Mouse (Mus musculus): ENCODE data around the gene Amd1. TPM values are rescaled to one million over a fixed set of nuclear protein-coding genes. Genes with fewer than 3 reads are reported as not detected.

The Amd1 gene
- polyA plus RNA-seq, 1 experiment from 2014 or later: 43.0 TPM

DNA sequence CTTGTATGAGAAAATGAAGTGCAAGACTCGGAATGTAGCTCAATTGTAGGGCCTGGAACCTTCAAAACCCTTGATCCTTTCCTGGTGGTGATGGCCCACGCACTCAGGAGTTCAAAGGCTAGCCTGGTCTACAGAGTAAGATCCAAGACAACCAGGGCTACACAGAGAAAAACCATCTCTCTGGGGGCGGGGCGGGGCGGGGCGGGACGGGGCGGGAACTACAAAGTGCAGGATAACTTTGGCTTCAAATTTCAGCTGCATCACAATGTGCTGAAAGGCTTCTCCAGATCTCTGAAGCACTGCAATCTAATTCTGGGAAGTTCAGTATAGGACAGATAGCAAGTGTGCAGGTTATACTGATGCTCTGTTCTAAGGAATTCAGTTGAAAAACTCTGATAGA lies 42.4 kb downstream of the Amd1 start:
- Histone ChIP-seq H3K27me3 (ENCODE audit: control insufficient read depth, insufficient read depth, low read length) (no peaks in the 10 kb centered on the region), H3K4me2 (ENCODE audit: low read length) (peak overlapping the region; percentile 91; the same call in 1 of the 2 replicates), H3K27ac (replicated peaks in 1 of 2; ENCODE audit: control insufficient read depth in 1 of 2, insufficient read depth in 1 of 2, low read depth in 2 of 2, low read length in 2 of 2) (no peak overlapping the region), H3K9me3 (ENCODE audit: control insufficient read depth, low read length) (no peaks in the 10 kb centered on the region), H3K9ac (ENCODE audit: low read length) (no peak overlapping the region), H3K4me1 (ENCODE audit: control insufficient read depth in 2 of 2, insufficient read depth in 2 of 2, low read length in 2 of 2) (peaks cover 4 to 20% of the 10 kb centered on the region in 2 experiments), H3K36me3 (ENCODE audit: control insufficient read depth, insufficient read depth, low read length) (peaks cover 4% of the 10 kb centered on the region; the same call in 1 of the 2 replicates), H3K4me3 (ENCODE audit: control insufficient read depth in 1 of 2, insufficient read depth in 1 of 2, low read depth in 1 of 2, low read length in 2 of 2) (no peak overlapping the region)
- no peak for ATAC-seq (ENCODE audit: insufficient number of reproducible peaks, insufficient read depth, low FRiP score, low read depth)
- 13% methylated on average over 8 of the region's 8 CpGs for WGBS

DNA sequence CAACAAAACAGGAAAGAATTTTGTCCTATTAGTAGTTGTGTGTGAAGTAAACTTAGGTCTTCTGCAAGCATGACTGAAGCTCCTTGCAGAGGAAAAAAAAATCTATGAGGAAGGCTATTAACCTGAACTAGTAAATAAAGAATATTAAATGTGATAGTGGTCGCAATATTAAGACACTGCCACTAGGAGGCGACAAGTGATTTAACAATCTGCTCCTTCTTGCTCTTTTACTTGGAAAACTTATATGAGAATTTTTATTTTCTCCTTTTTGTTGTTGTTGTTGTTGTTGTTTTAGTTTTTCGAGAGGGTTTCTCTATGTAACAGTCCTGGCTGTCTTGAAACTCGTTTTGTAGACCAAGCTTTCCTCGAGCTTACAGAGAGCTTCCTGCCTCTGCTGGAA lies 43.0 kb downstream of the Amd1 start:
- no peaks in the 10 kb centered on the region for H3K27me3 ChIP-seq (ENCODE audit: control insufficient read depth, insufficient read depth, low read length)
- peak overlapping the region; percentile 89 to 96 for H3K27ac ChIP-seq (replicated peaks in 1 of 2; ENCODE audit: control insufficient read depth in 1 of 2, insufficient read depth in 1 of 2, low read depth in 2 of 2, low read length in 2 of 2)
- H3K4me2 ChIP-seq (ENCODE audit: low read length): peak overlapping the region; percentile 91
- H3K36me3 ChIP-seq (ENCODE audit: control insufficient read depth, insufficient read depth, low read length): peaks cover 9% of the 10 kb centered on the region
- no peaks in the 10 kb centered on the region for H3K9me3 ChIP-seq (ENCODE audit: control insufficient read depth, low read length)
- ATAC-seq (ENCODE audit: insufficient number of reproducible peaks, insufficient read depth, low FRiP score, low read depth): no peak
- 3% methylated on average over 5 of the region's 5 CpGs for WGBS
- H3K4me1 ChIP-seq (ENCODE audit: control insufficient read depth in 2 of 2, insufficient read depth in 2 of 2, low read length in 2 of 2): peaks cover 4 to 20% of the 10 kb centered on the region in 2 experiments
- H3K4me3 ChIP-seq (ENCODE audit: control insufficient read depth in 1 of 2, insufficient read depth in 1 of 2, low read depth in 1 of 2, low read length in 2 of 2): peak overlapping the region in 1 of 2 experiments; percentile 83; a peak in 2 of 4 replicates
- H3K9ac ChIP-seq (ENCODE audit: low read length): peak overlapping the region; percentile 84

- Histone ChIP-seq H3K9ac (ENCODE audit: low read length) (peak overlapping the region; percentile 84), H3K4me3 (ENCODE audit: control insufficient read depth in 1 of 2, insufficient read depth in 1 of 2, low read depth in 1 of 2, low read length in 2 of 2) (peak overlapping the region; percentile 22 to 83; a peak in 3 of 4 replicates)
- WGBS: under 1% methylated on average over 12 of the region's 12 CpGs
Observed at GRCm38 (mm10) chr10:40258401-40258966, 43.5 kb downstream of the Amd1 start.

GRCm38 (mm10) chr10:40257414-40258255 lies 44.4 kb downstream of the Amd1 start, which contains the start of gene Gtf3c6:
TSS of gene Gtf3c6 (minus strand) at chr10:40258108.
- H3K4me1 ChIP-seq (ENCODE audit: control insufficient read depth in 2 of 2, insufficient read depth in 2 of 2, low read length in 2 of 2): peaks cover 4 to 20% of the 10 kb centered on the region in 2 experiments
- H3K9ac ChIP-seq (ENCODE audit: low read length): peak within 1 kb of the TSS; percentile 84
- WGBS: under 1% methylated on average over 43 of the region's 43 CpGs
- no peaks in the 10 kb centered on the region for H3K27me3 ChIP-seq (ENCODE audit: control insufficient read depth, insufficient read depth, low read length)
- peak; percentile 71 for ATAC-seq (ENCODE audit: insufficient number of reproducible peaks, insufficient read depth, low FRiP score, low read depth)
- peak within 1 kb of the TSS; percentile 91 for H3K4me2 ChIP-seq (ENCODE audit: low read length)
- H3K36me3 ChIP-seq (ENCODE audit: control insufficient read depth, insufficient read depth, low read length): peaks cover 22% of the 10 kb centered on the region
- H3K9me3 ChIP-seq (ENCODE audit: control insufficient read depth, low read length): no peaks in the 10 kb centered on the region
- H3K27ac ChIP-seq (replicated peaks in 1 of 2; ENCODE audit: control insufficient read depth in 1 of 2, insufficient read depth in 1 of 2, low read depth in 2 of 2, low read length in 2 of 2): peak within 1 kb of the TSS; percentile 96 to 97
- peak within 1 kb of the TSS; percentile 83 to 91 for H3K4me3 ChIP-seq (ENCODE audit: control insufficient read depth in 1 of 2, insufficient read depth in 1 of 2, low read depth in 1 of 2, low read length in 2 of 2)

More at GRCm38 (mm10) chr10:40258401-40258966, 43.5 kb downstream of the Amd1 start:
- Histone ChIP-seq H3K27me3 (ENCODE audit: control insufficient read depth, insufficient read depth, low read length) (no peaks in the 10 kb centered on the region), H3K9me3 (ENCODE audit: control insufficient read depth, low read length) (no peaks in the 10 kb centered on the region), H3K4me2 (ENCODE audit: low read length) (peak overlapping the region; percentile 91), H3K27ac (replicated peaks in 1 of 2; ENCODE audit: control insufficient read depth in 1 of 2, insufficient read depth in 1 of 2, low read depth in 2 of 2, low read length in 2 of 2) (peak overlapping the region; percentile 89 to 96), H3K4me1 (ENCODE audit: control insufficient read depth in 2 of 2, insufficient read depth in 2 of 2, low read length in 2 of 2) (peaks cover 4 to 20% of the 10 kb centered on the region in 2 experiments), H3K36me3 (ENCODE audit: control insufficient read depth, insufficient read depth, low read length) (peaks cover 14% of the 10 kb centered on the region)
- peak; percentile 69 for ATAC-seq (ENCODE audit: insufficient number of reproducible peaks, insufficient read depth, low FRiP score, low read depth)

GRCm38 (mm10) chr10:40256716-40257115 lies 45.3 kb downstream of the Amd1 start:
- Histone ChIP-seq H3K4me1 (ENCODE audit: control insufficient read depth in 2 of 2, insufficient read depth in 2 of 2, low read length in 2 of 2) (peaks cover 4 to 20% of the 10 kb centered on the region in 2 experiments), H3K36me3 (ENCODE audit: control insufficient read depth, insufficient read depth, low read length) (peaks cover 31% of the 10 kb centered on the region), H3K9ac (ENCODE audit: low read length) (peak overlapping the region; percentile 84), H3K27me3 (ENCODE audit: control insufficient read depth, insufficient read depth, low read length) (no peaks in the 10 kb centered on the region), H3K4me3 (ENCODE audit: control insufficient read depth in 1 of 2, insufficient read depth in 1 of 2, low read depth in 1 of 2, low read length in 2 of 2) (peak overlapping the region; percentile 83 to 91), H3K4me2 (ENCODE audit: low read length) (peak overlapping the region; percentile 91), H3K9me3 (ENCODE audit: control insufficient read depth, low read length) (no peaks in the 10 kb centered on the region), H3K27ac (replicated peaks in 1 of 2; ENCODE audit: control insufficient read depth in 1 of 2, insufficient read depth in 1 of 2, low read depth in 2 of 2, low read length in 2 of 2) (peak overlapping the region; percentile 88 to 96)
- peak; percentile 71 for ATAC-seq (ENCODE audit: insufficient number of reproducible peaks, insufficient read depth, low FRiP score, low read depth)
- 2% methylated on average over 5 of the region's 5 CpGs for WGBS

DNA sequence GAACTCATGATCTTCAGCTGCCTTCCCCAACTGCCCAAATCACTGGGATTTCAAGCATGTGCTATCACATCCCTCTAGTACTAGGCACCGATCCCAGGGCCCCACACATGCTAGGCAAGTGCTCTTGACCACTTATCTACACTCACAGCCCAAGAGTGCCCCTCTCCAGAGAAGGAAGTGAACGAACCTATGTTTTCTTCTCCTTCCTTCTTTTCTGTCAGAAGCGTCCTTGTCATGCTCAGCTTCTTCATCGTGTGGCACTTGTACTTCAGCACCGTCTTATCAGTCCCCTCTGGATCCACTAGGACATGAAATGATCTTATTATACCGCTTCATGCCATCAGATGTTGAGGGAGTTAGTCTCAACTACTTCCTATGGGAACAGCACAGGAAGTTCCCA lies 51.0 kb downstream of the Amd1 start:
- H3K27me3 ChIP-seq (ENCODE audit: control insufficient read depth, insufficient read depth, low read length): no peaks in the 10 kb centered on the region
- no peak for ATAC-seq (ENCODE audit: insufficient number of reproducible peaks, insufficient read depth, low FRiP score, low read depth)
- no peak overlapping the region for H3K4me2 ChIP-seq (ENCODE audit: low read length)
- 67% methylated on average over 6 of the region's 6 CpGs for WGBS
- H3K9me3 ChIP-seq (ENCODE audit: control insufficient read depth, low read length): no peaks in the 10 kb centered on the region
- H3K4me1 ChIP-seq (ENCODE audit: control insufficient read depth in 2 of 2, insufficient read depth in 2 of 2, low read length in 2 of 2): peaks cover 0 to 3% of the 10 kb centered on the region in 2 experiments; a peak in 1 of 4 replicates
- no peak overlapping the region for H3K27ac ChIP-seq (replicated peaks in 1 of 2; ENCODE audit: control insufficient read depth in 1 of 2, insufficient read depth in 1 of 2, low read depth in 2 of 2, low read length in 2 of 2)
- no peak overlapping the region for H3K4me3 ChIP-seq (ENCODE audit: control insufficient read depth in 1 of 2, insufficient read depth in 1 of 2, low read depth in 1 of 2, low read length in 2 of 2)
- H3K9ac ChIP-seq (ENCODE audit: low read length): no peak overlapping the region
- peaks cover 72% of the 10 kb centered on the region for H3K36me3 ChIP-seq (ENCODE audit: control insufficient read depth, insufficient read depth, low read length)

DNA sequence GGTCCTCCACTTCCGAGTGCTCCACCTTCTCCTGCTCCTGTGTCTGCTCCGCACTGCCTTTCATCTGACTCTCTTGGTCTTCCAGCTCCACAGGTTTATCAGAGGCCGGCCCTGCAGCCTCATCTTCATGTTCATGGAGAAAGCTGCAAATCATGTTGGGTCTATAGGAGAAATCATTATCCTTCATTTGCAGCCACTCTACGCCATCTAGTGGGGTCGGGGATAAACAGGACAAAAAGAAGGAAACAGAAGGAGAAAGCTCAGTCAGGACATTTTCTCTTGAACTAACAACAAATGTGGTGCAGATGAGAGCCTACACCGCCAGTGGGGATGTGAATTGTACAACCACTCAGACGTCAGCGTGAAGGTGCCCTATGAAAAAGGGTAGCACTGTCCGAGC lies 52.4 kb downstream of the Amd1 start:
- Histone ChIP-seq H3K27ac (replicated peaks in 1 of 2; ENCODE audit: control insufficient read depth in 1 of 2, insufficient read depth in 1 of 2, low read depth in 2 of 2, low read length in 2 of 2) (no peak overlapping the region), H3K4me1 (ENCODE audit: control insufficient read depth in 2 of 2, insufficient read depth in 2 of 2, low read length in 2 of 2) (peaks cover 0 to 3% of the 10 kb centered on the region in 2 experiments; a peak in 1 of 4 replicates), H3K36me3 (ENCODE audit: control insufficient read depth, insufficient read depth, low read length) (peaks cover 68% of the 10 kb centered on the region), H3K27me3 (ENCODE audit: control insufficient read depth, insufficient read depth, low read length) (no peaks in the 10 kb centered on the region), H3K9me3 (ENCODE audit: control insufficient read depth, low read length) (no peaks in the 10 kb centered on the region), H3K4me3 (ENCODE audit: control insufficient read depth in 1 of 2, insufficient read depth in 1 of 2, low read depth in 1 of 2, low read length in 2 of 2) (no peak overlapping the region), H3K4me2 (ENCODE audit: low read length) (no peak overlapping the region), H3K9ac (ENCODE audit: low read length) (no peak overlapping the region)
- 88% methylated on average over 9 of the region's 9 CpGs for WGBS
- ATAC-seq (ENCODE audit: insufficient number of reproducible peaks, insufficient read depth, low FRiP score, low read depth): no peak
